Mouse (Mus musculus): ENCODE measurements around the gene Ces1f.

Ces1f gene

DNA sequence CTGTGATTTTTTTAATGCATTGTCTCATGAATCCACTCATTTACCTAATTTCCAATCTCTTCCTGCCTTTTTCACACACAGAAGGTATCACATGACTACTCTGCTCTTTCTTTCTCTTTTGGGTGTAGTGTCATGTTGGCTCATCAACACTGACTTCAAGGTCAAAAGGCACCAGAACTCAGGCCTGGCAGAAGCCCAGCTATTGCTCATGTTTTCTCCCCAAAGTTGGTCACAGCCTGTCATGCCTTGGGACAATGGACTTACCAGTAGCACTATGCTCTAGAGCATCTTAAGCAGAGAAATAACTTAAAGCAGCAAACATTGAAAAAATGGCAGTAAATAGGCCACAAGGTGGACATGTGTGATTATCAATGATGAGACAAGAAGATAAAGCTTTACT is 68.5 kb downstream of the Ces1f start:
- DNase-seq (ENCODE audit: low read depth, low spot score) = no peak
